Mouse (Mus musculus) kidney, embryonic 14.5 days (tissue): ENCODE measurements around the gene Cdca7l. TPM values are rescaled to one million over a fixed set of nuclear protein-coding genes. Genes with fewer than 3 reads are reported as not detected.
"Not testable (repeated sequence)": the region's sequence is repeated elsewhere in the genome, so short reads cannot be mapped to it uniquely, and the experiment has no call there.

Experiments used
- ATAC-seq: fragments of 200-750 bp; cut with Nextera tagmentation; 2 replicates; pipeline ENCODE4 v1.8.0; 2017; ENCODE audit warnings: moderate number of reproducible peaks, mild to moderate bottlenecking, moderate TSS enrichment, moderate library complexity; ENCODE audit not compliant: low FRiP score, low TSS enrichment
- H3K27ac ChIP-seq: fragments of 300-500 bp; sonication (generic); 2 replicates; pipeline ENCODE4 v1.5.1; 2014; ENCODE audit warnings: low read depth, mild to moderate bottlenecking, low read length, moderate library complexity, mixed read lengths
- H3K27me3 ChIP-seq: fragments of 300-500 bp; sonication (generic); 2 replicates; pipeline ENCODE4 v1.6.1; 2014; ENCODE audit warnings: mild to moderate bottlenecking, low read length; ENCODE audit not compliant: control insufficient read depth, insufficient read depth
- H3K36me3 ChIP-seq: fragments of 300-500 bp; sonication (generic); 2 replicates; pipeline ENCODE4 v1.6.1; 2014; ENCODE audit warnings: low read length, mixed read lengths; ENCODE audit not compliant: control insufficient read depth, insufficient read depth
- H3K4me1 ChIP-seq: fragments of 300-500 bp; sonication (generic); 2 replicates; pipeline ENCODE4 v1.6.1; 2014; ENCODE audit warnings: low read length, mixed read lengths; ENCODE audit not compliant: control insufficient read depth, insufficient read depth
- H3K4me2 ChIP-seq: fragments of 300-500 bp; sonication (generic); replicated peaks from 2 replicates; pipeline ENCODE4 v1.6.1; 2014; ENCODE audit warnings: low read depth, mild to moderate bottlenecking, low read length
- H3K4me3 ChIP-seq: fragments of 300-500 bp; sonication (generic); 2 replicates; pipeline ENCODE4 v1.5.1; 2014; ENCODE audit warnings: mild to moderate bottlenecking, low read length
- H3K9ac ChIP-seq: fragments of 300-500 bp; sonication (generic); 2 replicates; pipeline ENCODE4 v1.6.1; 2014; ENCODE audit warnings: low read depth, mild to moderate bottlenecking, low read length, moderate library complexity
- H3K9me3 ChIP-seq: fragments of 300-500 bp; sonication (generic); 2 replicates; pipeline ENCODE4 v1.6.1; 2016; ENCODE audit warnings: low read length; ENCODE audit not compliant: control insufficient read depth
- WGBS: fragments of 180-500 bp; shearing (Covaris S2); extraction: QIAGEN DNeasy Blood & Tissue Kit; methylation state at CpG from one replicate; pipeline ENCODE4 v1.1.7; 2014; 5-methylcytosine and 5-hydroxymethylcytosine counted together
- polyA plus RNA-seq: library from polyadenylated mRNA; unstranded; fragments of >200 nt; fragmentation: Nextera tagmentation; extraction: Ambion mirVana; gene quantifications from 2 replicates; pipeline ENCODE4 v1.2.1, GENCODE M21; 2014

The Cdca7l gene
- 35.7 and 69.9 TPM in 2 replicates for polyA plus RNA-seq

- not testable (repeated sequence) for H3K9me3 ChIP-seq, H3K27ac ChIP-seq, H3K4me3 ChIP-seq, H3K36me3 ChIP-seq, H3K4me2 ChIP-seq, H3K9ac ChIP-seq, ATAC-seq, H3K4me1 ChIP-seq
- no CpG with 5 or more reads among the region's 6 CpGs for WGBS
- H3K27me3 ChIP-seq: peaks cover 12% of the 10 kb centered on the region; the same call in 1 of the 2 replicates
These were observed at the start of gene Cdca7l for GRCm38 (mm10) chr12:117803989-117804388. TSS of gene Cdca7l (plus strand) at chr12:117804289.

GRCm38 (mm10) chr12:117756010-117756409 lies 48.1 kb upstream of the Cdca7l start:
- no peak for ATAC-seq

GRCm38 (mm10) chr12:117760373-117760772 lies 43.7 kb upstream of the Cdca7l start:
- no peaks in the 10 kb centered on the region for H3K27me3 ChIP-seq
- H3K36me3 ChIP-seq: no peaks in the 10 kb centered on the region
- peaks cover 4% of the 10 kb centered on the region; the same call in 1 of the 2 replicates for H3K4me1 ChIP-seq
- no peak for ATAC-seq
- H3K9ac ChIP-seq: no peak overlapping the region
- H3K27ac ChIP-seq: no peak overlapping the region
- 79% methylated on average over 5 of the region's 5 CpGs for WGBS
- no peaks in the 10 kb centered on the region for H3K9me3 ChIP-seq
- H3K4me2 ChIP-seq: no peak overlapping the region
- no peak overlapping the region for H3K4me3 ChIP-seq

More at GRCm38 (mm10) chr12:117756010-117756409, 48.1 kb upstream of the Cdca7l start:
- Histone ChIP-seq H3K4me3 (no peak overlapping the region), H3K4me2 (no peak overlapping the region), H3K36me3 (no peaks in the 10 kb centered on the region), H3K9ac (no peak overlapping the region), H3K27ac (no peak overlapping the region), H3K9me3 (no peaks in the 10 kb centered on the region), H3K4me1 (peaks cover 10% of the 10 kb centered on the region; the same call in 1 of the 2 replicates), H3K27me3 (no peaks in the 10 kb centered on the region)
- WGBS: 51% methylated on average over 7 of the region's 7 CpGs

- Histone ChIP-seq H3K27me3 (no peaks in the 10 kb centered on the region), H3K4me3 (no peak overlapping the region), H3K9me3 (no peaks in the 10 kb centered on the region), H3K27ac (no peak overlapping the region), H3K4me2 (no peak overlapping the region), H3K9ac (no peak overlapping the region), H3K4me1 (peaks cover 4% of the 10 kb centered on the region; the same call in 1 of the 2 replicates), H3K36me3 (no peaks in the 10 kb centered on the region)
- ATAC-seq: no peak
These were observed 43.2 kb upstream of the Cdca7l start for GRCm38 (mm10) chr12:117760846-117761245.

GRCm38 (mm10) chr12:117761698-117762097 lies 42.4 kb upstream of the Cdca7l start:
- no peak overlapping the region for H3K4me2 ChIP-seq
- H3K27me3 ChIP-seq: no peaks in the 10 kb centered on the region
- no peak overlapping the region for H3K27ac ChIP-seq
- no peaks in the 10 kb centered on the region for H3K9me3 ChIP-seq
- no peak overlapping the region for H3K9ac ChIP-seq
- peaks cover 4% of the 10 kb centered on the region; the same call in 1 of the 2 replicates for H3K4me1 ChIP-seq
- 12% methylated on average over 1 of the region's 1 CpGs for WGBS
- no peak overlapping the region for H3K4me3 ChIP-seq
- peak; percentile 86 for ATAC-seq
- no peaks in the 10 kb centered on the region for H3K36me3 ChIP-seq

GRCm38 (mm10) chr12:117763247-117763646 lies 40.8 kb upstream of the Cdca7l start:
- H3K9ac ChIP-seq: no peak overlapping the region
- H3K4me3 ChIP-seq: no peak overlapping the region
- peaks cover 4% of the 10 kb centered on the region; the same call in 1 of the 2 replicates for H3K4me1 ChIP-seq
- no peaks in the 10 kb centered on the region for H3K36me3 ChIP-seq
- WGBS: 66% methylated on average over 3 of the region's 3 CpGs
- no peak overlapping the region for H3K27ac ChIP-seq
- H3K9me3 ChIP-seq: no peaks in the 10 kb centered on the region
- no peaks in the 10 kb centered on the region for H3K27me3 ChIP-seq
- no peak overlapping the region for H3K4me2 ChIP-seq
- 0 out of 2 replicates have a peak, but pooled peaks have one; percentile 8 for ATAC-seq

GRCm38 (mm10) chr12:117764839-117765238 lies 39.2 kb upstream of the Cdca7l start:
- Histone ChIP-seq H3K9me3 (no peaks in the 10 kb centered on the region), H3K4me1 (peaks cover 4% of the 10 kb centered on the region; the same call in 1 of the 2 replicates), H3K4me2 (no peak overlapping the region), H3K9ac (no peak overlapping the region), H3K27ac (no peak overlapping the region), H3K36me3 (no peaks in the 10 kb centered on the region), H3K27me3 (no peaks in the 10 kb centered on the region; the same call in 1 of the 2 replicates), H3K4me3 (no peak overlapping the region)
- 10% methylated on average over 7 of the region's 7 CpGs for WGBS
- ATAC-seq: 0 out of 2 replicates have a peak, but pooled peaks have one; percentile 41

GRCm38 (mm10) chr12:117769113-117769512 lies 35.0 kb upstream of the Cdca7l start:
- 9% methylated on average over 5 of the region's 5 CpGs for WGBS
- Histone ChIP-seq H3K27ac (no peak overlapping the region), H3K36me3 (no peaks in the 10 kb centered on the region), H3K4me2 (no peak overlapping the region), H3K27me3 (no peaks in the 10 kb centered on the region; the same call in 1 of the 2 replicates), H3K4me1 (no peaks in the 10 kb centered on the region), H3K4me3 (no peak overlapping the region), H3K9me3 (no peaks in the 10 kb centered on the region), H3K9ac (no peak overlapping the region)
- peak; percentile 60; the same call in 1 of the 2 replicates for ATAC-seq

GRCm38 (mm10) chr12:117770211-117770610 lies 33.9 kb upstream of the Cdca7l start:
- WGBS: 40% methylated on average over 2 of the region's 2 CpGs

More at GRCm38 (mm10) chr12:117770211-117770610, 33.9 kb upstream of the Cdca7l start:
- Histone ChIP-seq H3K9ac (no peak overlapping the region), H3K36me3 (no peaks in the 10 kb centered on the region), H3K27me3 (no peaks in the 10 kb centered on the region; the same call in 1 of the 2 replicates), H3K4me1 (no peaks in the 10 kb centered on the region), H3K4me2 (no peak overlapping the region), H3K27ac (no peak overlapping the region), H3K9me3 (no peaks in the 10 kb centered on the region), H3K4me3 (no peak overlapping the region)
- ATAC-seq: no peak
